Mouse (Mus musculus) CD4-positive, CD25-positive, alpha-beta regulatory T cell, adult 4 months (primary cell): ENCODE results near the gene Olfr1024. TPM values are rescaled to one million over a fixed set of nuclear protein-coding genes. Genes with fewer than 3 reads are reported as not detected.

ENCODE experiments used
- ATAC-seq: one replicate; pipeline ENCODE4 v1.8.0; 2017
- polyA plus RNA-seq, 2 experiments: library from polyadenylated mRNA; unstranded; fragments of 100-300 nt; shearing (Covaris generic); gene quantifications; one replicate each; pipeline ENCODE4 v1.2.1; 2017

The Olfr1024 gene
- not detected for polyA plus RNA-seq

GRCm38 (mm10) chr2:85904952-85905351 is at the start of gene Olfr1024:
Olfr1024 (minus strand) TSS chr2:85905052.
- ATAC-seq: no peak

- no peak for ATAC-seq
Measured at GRCm38 (mm10) chr2:85950137-85950536, 45.3 kb upstream of the Olfr1024 start, which contains the start of gene Olfr1028. Olfr1028 (plus strand) TSS chr2:85950437.

- ATAC-seq: no peak
Measured at GRCm38 (mm10) chr2:85921258-85921657, 16.4 kb upstream of the Olfr1024 start, which contains the start of gene Olfr1026. Olfr1026 (plus strand) TSS chr2:85921558.

- ATAC-seq: no peak
Measured at GRCm38 (mm10) chr2:85914893-85915292, 10.0 kb upstream of the Olfr1024 start, which contains the start of gene Olfr1025-ps1. Olfr1025-ps1 (plus strand) TSS chr2:85915193.

GRCm38 (mm10) chr2:85913197-85913596 is 8.3 kb upstream of the Olfr1024 start:
- ATAC-seq: no peak

GRCm38 (mm10) chr2:85885340-85885739 is 19.5 kb downstream of the Olfr1024 start, which contains the start of gene Olfr1023:
Olfr1023 (plus strand) TSS chr2:85885640.
- ATAC-seq: no peak

- no peak for ATAC-seq
Measured at GRCm38 (mm10) chr2:85868294-85868693, 36.6 kb downstream of the Olfr1024 start, which contains the start of gene Olfr1022. Olfr1022 (plus strand) TSS chr2:85868594.

Other genes starting within 250 kb of the Olfr1024 start
- gene Olfr154, start 240.6 kb downstream of the Olfr1024 start, polyA plus RNA-seq: not detected
- gene Olfr1006, start 226.3 kb downstream of the Olfr1024 start, polyA plus RNA-seq: not detected
- not detected for gene Olfr1008, start 215.6 kb downstream of the Olfr1024 start, polyA plus RNA-seq
- gene Olfr1009, start 189.6 kb downstream of the Olfr1024 start, polyA plus RNA-seq: not detected
- not detected for gene Olfr1012, start 142.3 kb downstream of the Olfr1024 start, polyA plus RNA-seq
- gene Olfr1013, start 138.0 kb downstream of the Olfr1024 start, polyA plus RNA-seq: not detected
- not detected for gene Olfr1014, start 132.3 kb downstream of the Olfr1024 start, polyA plus RNA-seq
- gene Olfr1015, start 123.0 kb downstream of the Olfr1024 start, polyA plus RNA-seq: not detected
- not detected for gene Olfr1016, start 102.5 kb downstream of the Olfr1024 start, polyA plus RNA-seq
- gene Olfr1018, start 86.6 kb downstream of the Olfr1024 start, polyA plus RNA-seq: not detected
- gene Olfr1019, start 59.6 kb downstream of the Olfr1024 start, polyA plus RNA-seq: not detected
- gene Olfr1020, start 58.0 kb downstream of the Olfr1024 start, polyA plus RNA-seq: not detected
- gene Olfr1022, start 36.5 kb downstream of the Olfr1024 start, polyA plus RNA-seq: not detected
- not detected for gene Olfr1023, start 19.4 kb downstream of the Olfr1024 start, polyA plus RNA-seq
- gene Olfr1025-ps1, start 10.1 kb upstream of the Olfr1024 start, polyA plus RNA-seq: not detected
- not detected for gene Olfr1026, start 16.5 kb upstream of the Olfr1024 start, polyA plus RNA-seq
- gene Olfr1028, start 45.4 kb upstream of the Olfr1024 start, polyA plus RNA-seq: not detected
- not detected for gene Olfr1029, start 68.8 kb upstream of the Olfr1024 start, polyA plus RNA-seq
- not detected for gene Olfr1030, start 74.2 kb upstream of the Olfr1024 start, polyA plus RNA-seq
- not detected for gene Olfr1031, start 85.3 kb upstream of the Olfr1024 start, polyA plus RNA-seq
- not detected for gene Olfr1032, start 100.5 kb upstream of the Olfr1024 start, polyA plus RNA-seq
- not detected for gene Olfr1033, start 115.6 kb upstream of the Olfr1024 start, polyA plus RNA-seq
- gene Olfr1034, start 140.8 kb upstream of the Olfr1024 start, polyA plus RNA-seq: not detected
- not detected for gene Olfr1036, start 168.9 kb upstream of the Olfr1024 start, polyA plus RNA-seq
- not detected for gene Olfr1037, start 182.3 kb upstream of the Olfr1024 start, polyA plus RNA-seq
- gene Olfr1039, start 230.9 kb upstream of the Olfr1024 start, polyA plus RNA-seq: not detected
- not detected for gene Olfr1040, start 241.7 kb upstream of the Olfr1024 start, polyA plus RNA-seq